Mouse (Mus musculus): Measurements from ENCODE around the gene Sdhaf4. TPM values are rescaled to one million over a fixed set of nuclear protein-coding genes. Genes with fewer than 3 reads are reported as not detected.
A peak's percentile ranks its signal among the peaks of the same experiment; 100 is the strongest.
"Not testable (repeated sequence)": the region's sequence is repeated elsewhere in the genome, so short reads cannot be mapped to it uniquely, and the experiment has no call there.

The Sdhaf4 gene
- total RNA-seq (2014; fragmentation: Nextera tagmentation) (31.9 and 43.0 TPM in 2 replicates), total RNA-seq (2017) (19.0 and 26.1 TPM in 2 replicates)

DNA sequence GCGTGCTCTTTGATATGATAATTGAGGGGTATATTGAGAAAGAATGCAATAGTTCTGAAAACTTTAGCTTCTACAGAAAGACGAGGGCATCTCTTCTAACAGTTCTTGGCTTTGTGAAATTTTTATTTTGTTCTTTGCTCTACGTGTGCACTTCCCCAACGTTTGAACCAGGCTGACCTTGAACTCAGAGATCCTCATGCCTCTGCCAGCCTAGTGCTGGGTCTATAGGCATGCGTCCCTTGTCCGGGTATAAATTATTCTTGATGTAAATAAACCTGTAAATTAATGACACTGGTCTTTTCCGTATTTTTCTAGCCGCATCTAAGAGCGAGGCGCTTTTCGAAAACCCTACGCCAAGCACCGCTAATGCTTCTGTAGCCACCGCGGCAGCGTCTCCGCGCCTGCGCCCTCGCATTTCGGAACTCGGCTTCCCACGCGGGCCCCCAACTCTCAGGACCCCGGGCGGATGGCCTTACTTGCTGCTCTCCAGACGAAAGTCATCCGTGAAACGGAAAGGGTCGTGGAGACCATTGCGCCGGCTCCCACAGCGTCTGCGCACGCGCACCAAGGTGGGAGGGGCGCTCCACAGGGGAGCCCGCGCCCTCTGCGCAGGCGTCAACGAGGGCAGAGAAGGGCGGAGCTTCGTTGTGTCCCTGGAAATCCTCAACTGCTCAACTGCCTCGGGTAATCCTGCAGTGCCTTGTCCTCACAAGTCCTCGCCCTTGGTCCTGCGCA, at the start of gene Sdhaf4:
Gene Sdhaf4 (minus strand): TSS at position 587 of the 735 bp plus-strand sequence.
- peak; percentile 95 for ATAC-seq (replicated peaks; ENCODE audit: low FRiP score, low TSS enrichment, poor library complexity, severe bottlenecking)

- ATAC-seq (replicated peaks; ENCODE audit: low FRiP score, low TSS enrichment, poor library complexity, severe bottlenecking): no peak
These were observed 41.5 kb upstream of the Sdhaf4 start for GRCm38 (mm10) chr1:24046730-24047510.

- no peak for ATAC-seq (replicated peaks; ENCODE audit: low FRiP score, low TSS enrichment, poor library complexity, severe bottlenecking)
These were observed 40.2 kb upstream of the Sdhaf4 start for GRCm38 (mm10) chr1:24045627-24046026.

DNA sequence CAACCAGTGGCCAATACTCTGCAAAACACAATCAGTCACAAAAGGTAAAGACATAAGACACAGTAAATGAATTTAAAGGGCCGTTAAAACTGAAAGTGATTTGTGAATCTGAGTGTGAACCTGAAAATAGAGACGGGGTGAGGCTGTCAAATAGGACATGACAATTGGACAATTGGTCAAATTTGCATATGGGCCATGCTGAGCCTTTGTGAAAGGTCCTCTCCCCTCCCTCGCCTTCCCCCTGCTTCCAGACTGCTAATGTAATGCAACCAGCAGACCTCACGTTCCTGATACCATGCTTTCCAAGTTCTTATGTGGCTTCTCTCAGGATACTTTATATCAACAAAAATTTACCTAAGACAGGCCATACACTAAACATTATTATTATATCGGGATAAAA, 37.6 kb upstream of the Sdhaf4 start:
- no peak for ATAC-seq (replicated peaks; ENCODE audit: low FRiP score, low TSS enrichment, poor library complexity, severe bottlenecking)

GRCm38 (mm10) chr1:24033759-24034423, 28.4 kb upstream of the Sdhaf4 start:
- ATAC-seq (replicated peaks; ENCODE audit: low FRiP score, low TSS enrichment, poor library complexity, severe bottlenecking): peak; percentile 82; the same call in 1 of the 2 replicates

- ATAC-seq (replicated peaks; ENCODE audit: low FRiP score, low TSS enrichment, poor library complexity, severe bottlenecking): no peak
These were observed 5.4 kb upstream of the Sdhaf4 start for GRCm38 (mm10) chr1:24010821-24011220.

- ATAC-seq (replicated peaks; ENCODE audit: low FRiP score, low TSS enrichment, poor library complexity, severe bottlenecking): no peak
These were observed 4.6 kb upstream of the Sdhaf4 start for GRCm38 (mm10) chr1:24010016-24010415.

DNA sequence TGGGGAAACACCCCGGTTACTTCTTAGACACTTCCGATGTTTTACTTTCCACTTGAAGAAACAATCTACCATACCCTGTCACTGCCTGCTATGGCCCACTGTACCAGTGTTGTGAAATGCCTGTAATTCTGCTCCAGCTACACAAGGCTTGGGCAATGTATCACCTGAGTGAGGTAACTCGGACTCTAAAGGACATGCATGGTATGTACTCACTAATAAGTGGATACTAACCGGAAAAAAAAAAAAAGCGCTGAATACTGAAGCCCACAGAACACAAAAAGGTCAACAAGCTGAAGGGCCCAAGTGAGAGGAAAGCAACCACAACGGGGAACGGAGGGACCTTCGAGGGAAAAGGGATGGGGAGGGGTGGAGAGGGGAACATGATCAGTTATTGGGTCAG, 2.2 kb upstream of the Sdhaf4 start:
- ATAC-seq (replicated peaks; ENCODE audit: low FRiP score, low TSS enrichment, poor library complexity, severe bottlenecking): no peak

DNA sequence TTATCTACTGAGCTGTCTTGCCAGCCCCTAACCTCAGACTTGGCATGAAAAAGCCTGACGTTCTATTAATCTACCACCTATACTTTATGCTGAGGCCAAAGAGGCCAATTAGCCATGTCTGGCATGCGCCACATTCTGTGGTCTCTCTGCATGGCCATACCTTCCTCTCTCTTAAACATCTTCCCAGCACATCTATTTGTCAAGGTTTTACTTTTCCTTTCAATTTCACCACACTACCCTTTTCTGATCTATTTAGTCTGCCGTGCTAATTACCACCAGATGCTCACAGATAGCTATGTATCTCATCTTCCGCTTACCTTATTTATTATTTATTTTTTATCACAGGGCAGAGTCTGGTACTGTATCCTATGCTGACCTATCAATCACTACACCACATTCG, 6.1 kb downstream of the Sdhaf4 start:
- ATAC-seq (replicated peaks; ENCODE audit: low FRiP score, low TSS enrichment, poor library complexity, severe bottlenecking): peak; percentile 63

- ATAC-seq (replicated peaks; ENCODE audit: low FRiP score, low TSS enrichment, poor library complexity, severe bottlenecking): peak; percentile 23; the same call in 1 of the 2 replicates
These were observed 6.6 kb downstream of the Sdhaf4 start for GRCm38 (mm10) chr1:23998866-23999265.

DNA sequence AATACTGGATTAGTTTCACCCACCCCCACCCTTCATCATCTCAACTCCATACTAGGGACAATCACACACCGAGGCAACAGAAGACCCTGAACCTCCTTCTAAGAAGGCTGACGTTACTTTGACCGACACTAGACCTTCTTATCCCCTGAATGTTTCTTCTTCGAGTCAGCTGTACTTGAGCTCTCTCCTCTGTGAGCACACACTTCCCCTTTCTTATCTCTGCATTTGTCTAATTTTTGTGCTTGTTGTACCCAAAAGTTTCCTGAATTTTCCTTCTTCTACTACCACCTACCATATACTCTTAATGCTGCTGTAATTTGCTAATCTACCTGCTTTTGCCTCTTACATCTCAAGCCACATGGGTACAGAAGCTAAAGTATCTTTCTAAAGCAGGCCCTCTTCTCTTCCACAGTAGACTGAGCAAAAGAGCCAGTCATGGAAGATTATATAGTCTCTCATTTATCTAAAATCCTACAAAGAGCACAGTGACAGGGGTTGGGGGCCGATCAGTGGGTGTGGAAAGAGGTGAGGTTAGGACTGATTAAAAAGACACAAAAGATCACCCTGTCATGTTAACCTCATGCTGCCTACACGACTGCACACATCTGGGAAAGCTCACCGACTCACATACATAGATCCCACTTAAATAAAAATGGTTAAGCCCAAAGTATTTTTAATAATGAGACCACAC, 7.2 kb downstream of the Sdhaf4 start:
- peak; percentile 62 for ATAC-seq (replicated peaks; ENCODE audit: low FRiP score, low TSS enrichment, poor library complexity, severe bottlenecking)

GRCm38 (mm10) chr1:23997493-23997892, 8.0 kb downstream of the Sdhaf4 start:
- no peak for ATAC-seq (replicated peaks; ENCODE audit: low FRiP score, low TSS enrichment, poor library complexity, severe bottlenecking)

DNA sequence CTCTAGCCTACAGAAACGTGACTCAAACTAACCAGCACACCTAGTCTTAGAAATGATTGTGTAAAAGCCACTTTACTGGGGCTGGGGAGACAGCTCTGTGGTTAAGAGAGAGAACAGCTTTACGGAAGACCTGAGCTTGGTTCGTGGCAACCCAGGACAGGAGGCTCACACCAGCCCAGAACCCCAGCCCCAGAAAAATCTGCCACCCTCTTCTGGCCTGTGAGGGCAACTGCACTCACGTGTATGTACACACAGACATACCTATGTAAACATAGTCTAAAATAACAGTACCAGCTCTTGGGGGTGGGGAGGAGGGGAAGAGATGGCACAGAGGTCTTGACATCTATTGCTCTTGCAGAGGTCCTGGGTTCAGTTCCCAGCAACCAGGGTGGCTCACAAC, 10.0 kb downstream of the Sdhaf4 start:
- no peak for ATAC-seq (replicated peaks; ENCODE audit: low FRiP score, low TSS enrichment, poor library complexity, severe bottlenecking)

DNA sequence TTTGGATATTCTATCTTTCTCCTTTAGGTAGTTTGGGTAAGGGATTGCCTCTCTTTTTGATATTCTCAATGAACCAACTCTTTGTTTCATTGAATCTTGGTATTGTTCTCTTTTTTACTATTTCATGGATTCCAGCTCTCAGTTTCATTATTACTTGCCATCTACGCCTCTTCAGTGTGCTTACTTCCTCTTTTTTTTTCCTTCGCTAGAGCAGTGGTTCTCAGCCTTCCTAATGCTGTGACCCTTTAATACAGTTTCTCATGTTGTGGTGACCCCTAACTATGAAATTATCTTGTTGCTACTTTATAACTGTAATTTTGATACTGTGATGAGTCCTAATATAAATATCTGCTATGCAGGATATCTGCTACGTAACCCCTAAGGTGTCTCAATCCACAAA, 22.3 kb downstream of the Sdhaf4 start:
- no peak for ATAC-seq (replicated peaks; ENCODE audit: low FRiP score, low TSS enrichment, poor library complexity, severe bottlenecking)

DNA sequence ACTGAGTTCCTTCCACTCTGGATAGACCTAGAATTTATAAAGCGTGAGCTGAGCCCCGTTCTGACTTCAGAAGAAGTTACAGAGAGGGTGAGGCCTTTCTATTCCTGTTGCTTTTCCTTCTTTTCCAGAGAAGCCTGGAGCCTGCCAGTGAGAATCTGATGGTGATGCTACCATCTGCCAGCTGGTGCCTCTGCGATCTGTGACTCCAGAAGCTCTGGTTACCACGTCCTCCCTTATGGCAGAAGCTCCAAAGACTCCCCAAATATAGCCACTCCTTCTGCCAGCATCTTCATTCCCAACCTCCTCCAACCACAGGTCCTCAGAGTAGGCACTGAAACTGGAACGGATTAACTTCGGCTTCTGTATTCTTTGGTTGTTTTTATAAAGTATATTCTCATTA, 27.2 kb downstream of the Sdhaf4 start:
- ATAC-seq (replicated peaks; ENCODE audit: low FRiP score, low TSS enrichment, poor library complexity, severe bottlenecking): no peak

DNA sequence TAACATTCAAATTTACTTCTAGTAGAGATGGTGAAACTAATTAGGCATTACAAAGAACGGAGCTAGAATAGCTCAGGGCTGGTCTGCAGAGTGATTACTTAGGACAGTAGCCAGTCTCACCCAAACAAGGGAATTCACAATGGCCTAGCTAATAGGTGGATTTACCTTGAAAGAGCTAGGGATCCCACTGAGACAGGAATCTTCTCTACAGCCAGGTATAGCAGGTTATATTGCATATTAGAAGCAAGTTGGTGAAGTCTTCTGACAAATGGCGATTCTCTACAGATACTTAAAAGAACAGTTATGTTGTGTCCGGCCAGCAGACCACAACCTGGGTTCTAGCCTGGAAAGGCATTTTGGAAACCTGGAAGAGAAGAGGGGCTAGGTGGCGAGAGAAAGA, 34.3 kb downstream of the Sdhaf4 start:
- not testable (repeated sequence) for ATAC-seq (replicated peaks; ENCODE audit: low FRiP score, low TSS enrichment, poor library complexity, severe bottlenecking)

DNA sequence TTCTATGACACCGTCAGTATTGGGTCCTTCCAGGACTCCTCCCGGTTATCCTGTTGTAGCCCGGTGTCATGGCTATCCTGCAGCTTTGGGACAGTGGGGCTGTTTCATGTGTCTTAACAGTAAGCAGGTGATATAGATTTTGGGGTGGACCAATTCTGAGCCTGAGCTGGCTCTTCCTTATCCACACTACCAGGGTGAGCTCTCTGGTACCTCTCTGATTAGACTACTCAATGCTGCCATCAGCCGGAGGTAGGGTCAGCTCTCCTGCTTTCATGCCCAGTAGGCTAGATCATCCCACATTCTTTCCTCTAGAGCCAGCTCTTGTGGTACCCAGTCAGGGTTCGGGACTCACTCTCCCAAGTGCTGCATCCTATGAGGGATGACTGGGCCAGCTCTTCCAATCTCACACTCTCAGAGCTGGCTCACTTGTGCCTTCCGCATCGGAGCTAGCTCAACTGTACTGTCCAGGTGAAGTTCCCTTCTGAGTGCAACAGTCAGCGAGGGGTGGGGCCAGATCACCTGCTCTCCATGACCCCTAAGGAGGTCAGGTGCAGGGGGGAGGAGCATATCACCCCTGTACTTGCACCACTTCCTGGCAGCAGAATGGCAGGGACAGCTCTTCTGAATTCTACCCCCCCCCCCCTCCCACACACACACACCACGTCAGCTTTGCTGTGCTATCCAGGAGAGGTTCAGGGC, 37.3 kb downstream of the Sdhaf4 start:
- peak; percentile 62 for ATAC-seq (replicated peaks; ENCODE audit: low FRiP score, low TSS enrichment, poor library complexity, severe bottlenecking)

- ATAC-seq (replicated peaks; ENCODE audit: low FRiP score, low TSS enrichment, poor library complexity, severe bottlenecking): peak; percentile 96
These were observed 39.2 kb downstream of the Sdhaf4 start for GRCm38 (mm10) chr1:23966226-23966625.

- 0 out of 2 replicates have a peak, but pooled peaks have one; percentile 23 for ATAC-seq (replicated peaks; ENCODE audit: low FRiP score, low TSS enrichment, poor library complexity, severe bottlenecking)
These were observed 46.1 kb downstream of the Sdhaf4 start for GRCm38 (mm10) chr1:23959415-23959732.
